Mouse (Mus musculus) monocyte, adult 5-6 weeks (primary cell): ENCODE results near the gene Ppp2r5a. TPM values are rescaled to one million over a fixed set of nuclear protein-coding genes. Genes with fewer than 3 reads are reported as not detected.
A peak's percentile ranks its signal among the peaks of the same experiment; 100 is the strongest.

Source experiments
- ATAC-seq: fragments of 153-309, 156-312 bp; replicated peaks from 2 replicates; pipeline ENCODE4 v1.8.0; 2017; ENCODE audit warnings: mild to moderate bottlenecking; ENCODE audit not compliant: low TSS enrichment, insufficient number of reproducible peaks, severe bottlenecking, poor library complexity, low FRiP score
- total RNA-seq: library from RNA; stranded (forward); fragments of 200-1000, 200-491, 200-594 nt; gene quantifications from 3 replicates; pipeline ENCODE4 v1.2.3, GENCODE M21; 2017

Gene Ppp2r5a
- total RNA-seq, 1 experiment from 2014 or later = 501 TPM

- ATAC-seq = peak; percentile 95
Observed at GRCm38 (mm10) chr1:191312513-191312941, 90.5 kb downstream of the Ppp2r5a start.

- no peak for ATAC-seq
Observed at GRCm38 (mm10) chr1:191311296-191311898, 91.7 kb downstream of the Ppp2r5a start.

- no peak for ATAC-seq
Observed at GRCm38 (mm10) chr1:191307766-191308455, 95.2 kb downstream of the Ppp2r5a start.

GRCm38 (mm10) chr1:191306316-191306715 is 96.8 kb downstream of the Ppp2r5a start:
- no peak; the same call in 1 of the 2 replicates for ATAC-seq

GRCm38 (mm10) chr1:191305610-191306009 is 97.5 kb downstream of the Ppp2r5a start:
- ATAC-seq = 0 out of 2 replicates have a peak, but pooled peaks have one; percentile 23

- ATAC-seq = no peak
Observed at GRCm38 (mm10) chr1:191304216-191304615, 98.9 kb downstream of the Ppp2r5a start.

GRCm38 (mm10) chr1:191303736-191304135 is 99.3 kb downstream of the Ppp2r5a start:
- ATAC-seq = no peak

Other genes starting within 250 kb of the Ppp2r5a start
- 0.21 to 3.1 TPM (median 1.3 TPM) in 3 replicates for gene Fam71a, start 238.5 kb downstream of the Ppp2r5a start, total RNA-seq
- gene Atf3, start 185.2 kb downstream of the Ppp2r5a start, total RNA-seq = 225 to 427 TPM (median 242 TPM) in 3 replicates
- 1.9 to 4.4 TPM (median 2.5 TPM) in 3 replicates for gene Nenf, start 85.1 kb downstream of the Ppp2r5a start, total RNA-seq
- gene Tmem206, start 77.4 kb downstream of the Ppp2r5a start, total RNA-seq = 5.8 to 12.5 TPM (median 10.7 TPM) in 3 replicates
- gene Dtl, start 172.3 kb upstream of the Ppp2r5a start, total RNA-seq = 2.1 to 5.4 TPM (median 4.3 TPM) in 3 replicates
- 26.0 to 26.5 TPM (median 26.2 TPM) in 3 replicates for gene Ints7, start 172.4 kb upstream of the Ppp2r5a start, total RNA-seq